Mouse (Mus musculus): ENCODE measurements around the gene Tmeff1. TPM values are rescaled to one million over a fixed set of nuclear protein-coding genes. Genes with fewer than 3 reads are reported as not detected.

Tmeff1 gene
- polyA plus RNA-seq, 1 experiment from 2014 or later = 242 TPM

DNA sequence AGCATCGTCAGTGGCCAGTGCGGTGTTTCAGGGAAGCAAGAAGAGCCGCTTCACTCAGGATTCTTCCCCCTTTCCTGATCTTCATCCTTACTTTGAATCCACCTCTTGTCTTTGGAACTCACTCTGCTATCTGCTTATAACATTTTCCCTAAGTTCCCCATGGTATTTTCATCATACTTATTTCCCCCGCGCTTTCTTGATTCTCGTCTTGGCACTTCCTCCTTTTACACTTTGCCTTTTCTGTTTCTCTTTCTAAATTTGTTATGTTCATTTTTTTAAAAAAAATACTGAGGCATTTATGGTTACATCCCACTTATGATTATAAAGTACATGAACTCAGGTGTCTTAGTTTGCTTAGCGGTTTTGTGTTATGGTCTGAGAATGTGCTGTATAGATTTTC lies 7.9 kb downstream of the Tmeff1 start:
- Histone ChIP-seq H3K27me3 (ENCODE audit: control insufficient read depth, insufficient read depth, low read length) (no peaks in the 10 kb centered on the region), H3K9ac (ENCODE audit: low read depth, low read length) (no peak overlapping the region), H3K27ac (ENCODE audit: low read depth, low read length) (no peak overlapping the region), H3K36me3 (ENCODE audit: control insufficient read depth, insufficient read depth, low read length) (no peaks in the 10 kb centered on the region), H3K9me3 (ENCODE audit: control insufficient read depth, low read length) (no peaks in the 10 kb centered on the region), H3K4me3 (ENCODE audit: low read depth, low read length) (no peak overlapping the region), H3K4me2 (replicated peaks; ENCODE audit: low read depth, low read length) (no peak overlapping the region), H3K4me1 (replicated peaks; ENCODE audit: control insufficient read depth, insufficient read depth, low read length) (no peaks in the 10 kb centered on the region)
- no peak for DNase-seq (ENCODE audit: low spot score)
- WGBS = 95% methylated on average over 7 of the region's 7 CpGs
- ATAC-seq (ENCODE audit: low FRiP score) = no peak

- Histone ChIP-seq H3K9ac (ENCODE audit: low read depth, low read length) (no peak overlapping the region), H3K36me3 (ENCODE audit: control insufficient read depth, insufficient read depth, low read length) (no peaks in the 10 kb centered on the region), H3K4me2 (replicated peaks; ENCODE audit: low read depth, low read length) (no peak overlapping the region), H3K9me3 (ENCODE audit: control insufficient read depth, low read length) (no peaks in the 10 kb centered on the region), H3K27ac (ENCODE audit: low read depth, low read length) (no peak overlapping the region), H3K4me1 (replicated peaks; ENCODE audit: control insufficient read depth, insufficient read depth, low read length) (no peaks in the 10 kb centered on the region), H3K27me3 (ENCODE audit: control insufficient read depth, insufficient read depth, low read length) (no peaks in the 10 kb centered on the region), H3K4me3 (ENCODE audit: low read depth, low read length) (no peak overlapping the region)
- no peak for DNase-seq (ENCODE audit: low spot score)
- ATAC-seq (ENCODE audit: low FRiP score) = no peak
- WGBS = 91% methylated on average over 7 of the region's 7 CpGs
Observed at GRCm38 (mm10) chr4:48596111-48596510, 11.1 kb downstream of the Tmeff1 start.

DNA sequence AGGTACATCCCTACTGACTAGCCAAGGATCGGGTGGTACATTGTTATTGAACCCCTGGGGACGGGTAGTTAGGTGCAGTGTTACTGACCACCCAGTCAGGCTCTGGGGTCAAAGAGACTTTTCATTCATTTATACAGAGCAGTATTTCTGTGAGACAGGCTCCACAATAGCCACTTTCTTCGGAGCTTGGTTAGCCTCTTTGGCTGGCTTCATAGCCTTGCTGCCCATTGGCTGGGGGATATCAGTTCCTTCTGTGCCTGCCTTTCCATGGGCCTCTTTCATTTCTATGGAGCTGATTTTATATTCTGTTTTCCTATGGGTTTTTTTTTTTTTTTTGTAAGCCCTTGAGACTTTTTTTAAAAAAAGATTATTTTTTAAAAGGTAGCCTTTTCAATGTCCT lies 20.7 kb downstream of the Tmeff1 start:
- Histone ChIP-seq H3K27ac (ENCODE audit: low read depth, low read length) (no peak overlapping the region), H3K9ac (ENCODE audit: low read depth, low read length) (no peak overlapping the region), H3K4me1 (replicated peaks; ENCODE audit: control insufficient read depth, insufficient read depth, low read length) (no peaks in the 10 kb centered on the region), H3K4me2 (replicated peaks; ENCODE audit: low read depth, low read length) (no peak overlapping the region), H3K27me3 (ENCODE audit: control insufficient read depth, insufficient read depth, low read length) (no peaks in the 10 kb centered on the region), H3K4me3 (ENCODE audit: low read depth, low read length) (no peak overlapping the region), H3K9me3 (ENCODE audit: control insufficient read depth, low read length) (no peaks in the 10 kb centered on the region), H3K36me3 (ENCODE audit: control insufficient read depth, insufficient read depth, low read length) (peaks cover 4% of the 10 kb centered on the region; the same call in 1 of the 2 replicates)
- DNase-seq (ENCODE audit: low spot score) (no peak), ATAC-seq (ENCODE audit: low FRiP score) (no peak)
- WGBS = 45% methylated on average over 3 of the region's 3 CpGs

GRCm38 (mm10) chr4:48609485-48609884 lies 24.5 kb downstream of the Tmeff1 start:
- no peaks in the 10 kb centered on the region for H3K9me3 ChIP-seq (ENCODE audit: control insufficient read depth, low read length)
- H3K4me2 ChIP-seq (replicated peaks; ENCODE audit: low read depth, low read length) = no peak overlapping the region
- H3K4me3 ChIP-seq (ENCODE audit: low read depth, low read length) = no peak overlapping the region
- ATAC-seq (ENCODE audit: low FRiP score) (no peak), DNase-seq (ENCODE audit: low spot score) (no peak)
- no peaks in the 10 kb centered on the region for H3K27me3 ChIP-seq (ENCODE audit: control insufficient read depth, insufficient read depth, low read length)
- H3K4me1 ChIP-seq (replicated peaks; ENCODE audit: control insufficient read depth, insufficient read depth, low read length) = no peaks in the 10 kb centered on the region
- WGBS = 92% methylated on average over 9 of the region's 9 CpGs
- H3K27ac ChIP-seq (ENCODE audit: low read depth, low read length) = no peak overlapping the region
- peaks cover 4% of the 10 kb centered on the region; the same call in 1 of the 2 replicates for H3K36me3 ChIP-seq (ENCODE audit: control insufficient read depth, insufficient read depth, low read length)
- no peak overlapping the region for H3K9ac ChIP-seq (ENCODE audit: low read depth, low read length)

DNA sequence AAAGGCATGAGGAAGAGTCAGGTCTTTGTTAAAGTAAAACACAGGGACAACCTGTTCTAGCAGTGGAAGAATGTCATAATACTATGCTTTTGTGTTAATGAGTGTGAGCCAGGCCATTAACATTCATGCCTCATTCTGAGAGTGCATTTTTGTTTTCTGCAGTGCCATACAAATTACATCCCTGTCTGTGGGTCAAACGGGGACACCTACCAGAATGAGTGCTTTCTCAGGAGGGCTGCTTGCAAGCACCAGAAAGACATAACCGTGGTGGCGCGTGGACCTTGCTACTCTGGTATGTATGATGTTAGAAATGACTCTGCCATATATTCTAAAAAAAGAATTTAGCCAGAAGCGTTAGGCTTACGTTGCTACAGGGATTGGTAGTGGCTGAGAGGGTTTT lies 25.3 kb downstream of the Tmeff1 start:
- no peak overlapping the region for H3K4me2 ChIP-seq (replicated peaks; ENCODE audit: low read depth, low read length)

DNA sequence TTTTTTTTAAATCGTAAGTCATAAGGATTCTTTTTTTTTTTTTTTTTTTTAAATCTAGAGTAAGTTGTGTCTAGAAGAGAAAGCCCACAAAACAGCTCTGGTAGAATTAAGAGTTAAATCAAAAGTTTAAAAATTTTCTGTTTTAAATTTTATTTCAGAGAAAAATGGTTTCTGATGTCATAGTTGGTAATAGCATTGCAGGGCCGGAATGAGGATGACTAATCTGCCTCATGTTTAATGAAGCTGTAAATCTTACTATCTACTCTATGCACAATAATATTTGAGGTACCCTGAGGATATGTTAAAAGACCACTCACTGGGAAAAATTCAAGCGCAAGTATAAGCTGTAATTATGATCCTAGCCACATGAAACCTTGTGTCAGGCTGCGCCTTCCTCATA lies 30.5 kb downstream of the Tmeff1 start:
- no peak overlapping the region for H3K27ac ChIP-seq (ENCODE audit: low read depth, low read length)
- no peak overlapping the region for H3K4me3 ChIP-seq (ENCODE audit: low read depth, low read length)
- DNase-seq (ENCODE audit: low spot score) = no peak
- ATAC-seq (ENCODE audit: low FRiP score) = no peak
- WGBS = 96% methylated on average over 4 of the region's 4 CpGs
- peaks cover 7% of the 10 kb centered on the region; the same call in 1 of the 2 replicates for H3K36me3 ChIP-seq (ENCODE audit: control insufficient read depth, insufficient read depth, low read length)
- no peaks in the 10 kb centered on the region for H3K27me3 ChIP-seq (ENCODE audit: control insufficient read depth, insufficient read depth, low read length)
- no peak overlapping the region for H3K4me2 ChIP-seq (replicated peaks; ENCODE audit: low read depth, low read length)
- H3K4me1 ChIP-seq (replicated peaks; ENCODE audit: control insufficient read depth, insufficient read depth, low read length) = no peaks in the 10 kb centered on the region
- no peak overlapping the region for H3K9ac ChIP-seq (ENCODE audit: low read depth, low read length)
- H3K9me3 ChIP-seq (ENCODE audit: control insufficient read depth, low read length) = no peaks in the 10 kb centered on the region

More for the DNA sequence above, 25.3 kb downstream of the Tmeff1 start:
- H3K9ac ChIP-seq (ENCODE audit: low read depth, low read length) = no peak overlapping the region
- ATAC-seq (ENCODE audit: low FRiP score) = no peak
- H3K27me3 ChIP-seq (ENCODE audit: control insufficient read depth, insufficient read depth, low read length) = no peaks in the 10 kb centered on the region
- no peaks in the 10 kb centered on the region for H3K9me3 ChIP-seq (ENCODE audit: control insufficient read depth, low read length)
- DNase-seq (ENCODE audit: low spot score) = no peak
- 95% methylated on average over 6 of the region's 6 CpGs for WGBS
- peaks cover 4% of the 10 kb centered on the region; the same call in 1 of the 2 replicates for H3K36me3 ChIP-seq (ENCODE audit: control insufficient read depth, insufficient read depth, low read length)
- H3K4me1 ChIP-seq (replicated peaks; ENCODE audit: control insufficient read depth, insufficient read depth, low read length) = no peaks in the 10 kb centered on the region
- H3K4me3 ChIP-seq (ENCODE audit: low read depth, low read length) = no peak overlapping the region
- H3K27ac ChIP-seq (ENCODE audit: low read depth, low read length) = no peak overlapping the region

- WGBS = 96% methylated on average over 15 of the region's 15 CpGs
- no peak for DNase-seq (ENCODE audit: low spot score)
- no peak overlapping the region for H3K27ac ChIP-seq (ENCODE audit: low read depth, low read length)
- H3K36me3 ChIP-seq (ENCODE audit: control insufficient read depth, insufficient read depth, low read length) = peaks cover 7% of the 10 kb centered on the region; the same call in 1 of the 2 replicates
- ATAC-seq (ENCODE audit: low FRiP score) = no peak
- H3K9ac ChIP-seq (ENCODE audit: low read depth, low read length) = no peak overlapping the region
- no peaks in the 10 kb centered on the region for H3K27me3 ChIP-seq (ENCODE audit: control insufficient read depth, insufficient read depth, low read length)
- H3K4me1 ChIP-seq (replicated peaks; ENCODE audit: control insufficient read depth, insufficient read depth, low read length) = no peaks in the 10 kb centered on the region
- H3K4me3 ChIP-seq (ENCODE audit: low read depth, low read length) = no peak overlapping the region
- no peaks in the 10 kb centered on the region for H3K9me3 ChIP-seq (ENCODE audit: control insufficient read depth, low read length)
- no peak overlapping the region for H3K4me2 ChIP-seq (replicated peaks; ENCODE audit: low read depth, low read length)
Observed at GRCm38 (mm10) chr4:48617201-48617600, 32.2 kb downstream of the Tmeff1 start.

- Histone ChIP-seq H3K27me3 (ENCODE audit: control insufficient read depth, insufficient read depth, low read length) (no peaks in the 10 kb centered on the region), H3K9ac (ENCODE audit: low read depth, low read length) (no peak overlapping the region), H3K27ac (ENCODE audit: low read depth, low read length) (no peak overlapping the region), H3K4me2 (replicated peaks; ENCODE audit: low read depth, low read length) (no peak overlapping the region), H3K9me3 (ENCODE audit: control insufficient read depth, low read length) (no peaks in the 10 kb centered on the region), H3K4me1 (replicated peaks; ENCODE audit: control insufficient read depth, insufficient read depth, low read length) (no peaks in the 10 kb centered on the region), H3K36me3 (ENCODE audit: control insufficient read depth, insufficient read depth, low read length) (peaks cover 9% of the 10 kb centered on the region; the same call in 1 of the 2 replicates), H3K4me3 (ENCODE audit: low read depth, low read length) (no peak overlapping the region)
- DNase-seq (ENCODE audit: low spot score) = no peak
- WGBS = 93% methylated on average over 6 of the region's 6 CpGs
- no peak for ATAC-seq (ENCODE audit: low FRiP score)
Observed at GRCm38 (mm10) chr4:48620121-48620520, 35.1 kb downstream of the Tmeff1 start.

DNA sequence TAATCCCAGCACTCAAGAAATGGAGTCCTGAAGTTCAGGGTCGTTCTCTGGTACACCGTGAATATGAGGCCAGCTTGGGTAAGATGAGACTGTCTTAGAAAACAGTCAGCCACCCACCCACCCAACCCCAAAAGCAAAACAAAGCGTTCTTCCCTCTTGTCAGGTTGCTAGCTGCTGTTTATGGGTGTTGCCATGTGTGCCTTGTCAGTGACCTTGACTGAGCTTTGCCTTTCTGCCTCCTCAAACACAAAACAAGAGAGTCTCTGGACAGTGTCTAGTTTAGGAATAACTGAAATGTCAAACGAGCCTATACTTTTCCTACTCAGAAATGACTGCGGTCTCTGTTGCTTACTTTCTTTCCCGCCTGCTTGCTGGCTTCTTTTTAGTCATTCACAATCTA lies 37.3 kb downstream of the Tmeff1 start:
- Histone ChIP-seq H3K9me3 (ENCODE audit: control insufficient read depth, low read length) (no peaks in the 10 kb centered on the region), H3K9ac (ENCODE audit: low read depth, low read length) (no peak overlapping the region), H3K4me2 (replicated peaks; ENCODE audit: low read depth, low read length) (no peak overlapping the region), H3K27me3 (ENCODE audit: control insufficient read depth, insufficient read depth, low read length) (no peaks in the 10 kb centered on the region), H3K27ac (ENCODE audit: low read depth, low read length) (no peak overlapping the region), H3K36me3 (ENCODE audit: control insufficient read depth, insufficient read depth, low read length) (peaks cover 6% of the 10 kb centered on the region; the same call in 1 of the 2 replicates), H3K4me1 (replicated peaks; ENCODE audit: control insufficient read depth, insufficient read depth, low read length) (no peaks in the 10 kb centered on the region), H3K4me3 (ENCODE audit: low read depth, low read length) (no peak overlapping the region)
- no peak for ATAC-seq (ENCODE audit: low FRiP score)
- DNase-seq (ENCODE audit: low spot score) = no peak
- WGBS = 91% methylated on average over 6 of the region's 6 CpGs

Data from hindbrain, embryonic 11.5 days (tissue).